Mouse (Mus musculus) adrenal gland, adult 2 months (tissue): ENCODE measurements around the gene Tex2. TPM values are rescaled to one million over a fixed set of nuclear protein-coding genes. Genes with fewer than 3 reads are reported as not detected.
A peak's percentile ranks its signal among the peaks of the same experiment; 100 is the strongest.
"Not testable (repeated sequence)": the region's sequence is repeated elsewhere in the genome, so short reads cannot be mapped to it uniquely, and the experiment has no call there.

Experiments used
- DNase-seq: peaks from one replicate; pipeline ENCODE4 v3.0.0; 2021
- polyA plus RNA-seq: library from polyadenylated mRNA; depleted of rRNA; stranded (reverse); fragments of >200 nt; gene quantifications from 2 replicates; pipeline ENCODE4 v1.2.3, GENCODE M21; 2012
- total RNA-seq, 2 experiments: library from RNA; stranded (reverse); gene quantifications; 2 replicates each; pipeline ENCODE4 v1.2.3; 2021

The Tex2 gene
- total and polyA plus RNA-seq, 3 experiments = 15.8 to 55.5 (median 54.0) TPM

GRCm38 (mm10) chr11:106579957-106580356 is 33.3 kb downstream of the Tex2 start:
- no peak for DNase-seq

DNA sequence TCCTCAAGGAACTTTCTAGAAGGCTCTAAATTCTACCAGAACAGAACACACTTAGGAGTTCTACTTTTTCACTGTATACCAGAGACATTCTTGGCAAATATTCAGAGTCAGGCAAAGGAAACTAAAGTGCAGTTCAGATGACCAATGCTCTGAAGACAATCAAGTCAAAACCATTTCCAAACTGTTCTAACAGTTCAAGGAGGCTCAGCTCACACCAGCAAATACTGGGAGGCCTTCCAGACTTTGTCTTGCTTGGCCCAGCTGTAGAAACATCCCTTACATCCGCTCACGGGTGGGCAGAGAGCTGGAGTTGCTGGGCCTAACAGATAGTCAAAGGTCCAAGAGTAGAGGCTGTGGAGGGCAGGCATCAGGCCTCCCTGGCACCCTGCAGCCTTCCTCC is 34.1 kb downstream of the Tex2 start:
- DNase-seq = no peak

DNA sequence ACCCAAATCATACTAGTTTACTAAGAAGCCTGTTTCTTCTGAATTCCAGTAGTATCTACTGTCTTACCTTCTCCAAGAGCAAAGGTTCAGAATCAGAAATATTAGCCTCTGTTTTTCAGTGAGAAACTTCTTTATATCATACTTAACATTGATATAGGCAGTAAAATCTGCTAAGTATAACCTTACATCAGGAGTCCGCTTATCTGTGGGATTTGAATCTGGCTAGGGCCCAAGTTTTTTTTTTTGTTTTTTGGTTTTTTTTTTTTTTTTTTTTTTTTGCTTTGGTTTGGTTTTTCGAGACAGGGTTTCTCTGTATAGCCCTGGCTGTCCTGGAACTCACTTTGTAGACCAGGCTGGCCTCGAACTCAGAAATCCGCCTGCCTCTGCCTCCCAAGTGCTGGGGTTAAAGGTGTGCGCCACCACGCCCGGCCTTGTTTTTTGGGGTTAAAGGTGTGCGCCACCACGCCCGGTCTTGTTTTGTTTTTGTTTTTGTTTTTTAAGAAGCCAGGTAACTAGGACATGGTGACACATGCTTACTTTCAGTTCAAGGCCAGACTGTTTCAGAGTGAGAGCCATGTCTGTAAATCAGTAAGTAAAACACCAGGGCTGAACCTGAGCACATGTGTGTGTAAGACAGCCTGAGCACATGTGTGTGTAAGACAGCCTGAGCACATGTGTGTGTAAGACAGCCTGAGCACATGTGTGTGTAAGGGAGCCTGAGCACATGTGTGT is 35.4 kb downstream of the Tex2 start:
- not testable (repeated sequence) for DNase-seq

GRCm38 (mm10) chr11:106574456-106574855 is 38.8 kb downstream of the Tex2 start:
- peak; percentile 74 for DNase-seq

DNA sequence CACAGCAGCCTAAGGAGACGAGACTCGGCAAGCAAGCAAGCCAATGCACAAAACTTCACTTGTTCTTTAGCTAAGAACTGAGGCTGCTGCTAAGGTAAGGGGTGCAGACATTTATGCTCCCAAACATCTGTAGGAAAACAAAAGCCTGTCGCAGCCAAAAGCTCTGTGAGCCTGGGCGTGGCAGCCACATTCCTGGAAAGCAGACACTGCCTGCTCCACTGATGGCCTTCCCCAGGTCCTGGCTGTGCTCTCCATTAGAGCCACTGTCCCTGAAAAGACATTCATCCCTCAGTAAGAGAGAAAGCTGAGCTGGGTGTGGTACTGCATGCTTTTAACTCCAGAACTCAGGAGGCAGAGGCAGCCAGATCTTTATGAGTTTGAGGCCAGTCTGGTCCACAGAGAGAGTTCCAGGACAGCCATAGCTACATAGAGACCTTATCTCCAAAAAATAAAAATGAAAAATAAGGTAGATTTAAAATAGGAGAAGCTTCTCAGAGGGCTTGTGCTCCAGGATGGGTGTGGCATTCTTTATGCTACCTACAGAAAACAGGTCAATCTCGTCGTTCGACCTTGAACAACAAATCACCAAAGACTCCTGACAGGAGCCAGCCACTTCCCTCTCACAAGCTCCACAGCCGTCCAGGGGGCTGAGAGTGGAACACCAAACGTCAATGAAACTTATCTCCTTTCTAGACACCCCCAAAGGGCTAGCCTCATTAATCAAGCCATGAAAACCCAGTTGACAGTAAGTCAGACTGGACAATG is 39.6 kb downstream of the Tex2 start:
- DNase-seq = no peak

- DNase-seq = no peak
Measured at GRCm38 (mm10) chr11:106572958-106573357, 40.3 kb downstream of the Tex2 start.

DNA sequence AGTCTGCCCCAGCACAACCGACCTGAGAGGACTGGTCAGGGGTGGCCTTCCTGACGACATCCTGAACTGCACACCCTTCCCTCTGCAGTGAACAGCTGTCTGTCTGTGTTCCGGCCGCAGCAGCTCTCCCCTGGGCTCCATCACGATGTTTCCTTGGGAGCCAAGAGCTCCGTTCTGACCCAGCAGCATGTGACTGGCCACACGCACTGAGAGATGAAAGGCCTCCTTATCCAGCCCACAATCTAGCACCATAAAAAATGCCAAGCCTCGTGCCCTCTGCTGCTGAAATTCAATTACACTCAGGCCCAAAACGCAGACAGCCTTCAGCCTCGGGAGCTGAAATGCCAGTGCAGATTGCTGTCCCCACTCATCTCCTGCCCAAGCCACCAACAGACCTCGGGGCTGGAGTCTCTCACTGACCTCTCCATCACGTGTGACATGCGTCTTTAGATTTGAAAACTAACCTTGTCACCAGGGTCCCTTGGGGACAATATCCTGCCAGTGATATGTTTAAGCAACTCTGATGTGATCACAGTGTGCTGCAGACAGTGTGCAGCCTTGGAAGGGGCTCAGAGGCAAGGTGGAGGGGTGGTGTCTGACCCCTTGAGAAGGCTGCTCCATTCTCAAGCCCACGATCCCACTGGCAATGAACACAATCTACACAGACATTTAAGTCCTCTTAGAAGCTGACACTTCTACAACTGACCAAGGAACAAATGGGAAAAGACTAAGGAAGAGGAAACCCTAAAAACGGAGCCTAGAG is 41.0 kb downstream of the Tex2 start:
- DNase-seq = peak; percentile 63

DNA sequence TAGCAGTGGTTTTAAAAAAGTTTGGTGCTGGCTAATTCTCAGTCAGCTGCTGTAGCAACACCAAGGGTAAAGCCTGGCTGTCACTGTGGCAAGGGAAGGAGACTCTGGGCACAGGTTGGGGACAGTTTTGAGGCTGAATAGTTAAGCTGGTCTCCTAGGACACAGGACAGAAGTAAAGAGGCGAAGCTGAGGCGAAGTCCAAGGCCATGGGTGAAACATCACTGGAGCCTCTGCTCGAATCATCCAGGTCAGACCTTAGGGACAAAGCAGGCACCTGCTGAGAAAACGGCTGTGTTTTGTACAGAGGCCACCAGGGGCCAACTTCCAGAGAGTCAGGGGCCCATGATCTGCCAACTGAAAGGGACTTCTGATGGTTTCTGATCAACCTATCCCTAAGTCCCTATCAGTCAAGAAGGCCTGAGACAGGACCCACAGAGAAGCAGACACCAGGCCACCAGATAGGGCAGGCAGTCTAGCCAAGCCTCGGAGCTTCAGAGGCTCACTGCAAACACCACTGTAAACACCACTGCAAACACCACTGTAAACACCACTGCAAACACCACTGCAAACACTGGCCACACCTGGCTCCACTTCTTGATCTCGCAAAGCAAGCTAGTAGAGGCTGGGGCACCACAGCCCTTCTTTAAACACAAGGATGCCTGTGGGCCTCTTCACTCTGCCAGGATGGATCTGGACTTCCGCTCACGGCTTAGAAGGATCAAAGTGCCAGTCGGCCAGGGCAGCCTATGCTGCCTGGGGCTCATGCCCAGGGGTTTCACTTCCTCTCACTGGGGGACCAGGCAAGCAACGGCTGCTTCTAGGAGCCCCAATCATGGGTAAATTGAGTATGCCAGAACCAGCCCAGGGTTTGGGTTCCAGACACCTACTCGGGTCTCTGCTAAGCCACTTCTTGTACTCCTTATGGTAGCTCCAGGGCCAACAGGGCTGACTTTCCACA is 41.9 kb downstream of the Tex2 start:
- DNase-seq = no peak

GRCm38 (mm10) chr11:106568329-106568960 is 44.8 kb downstream of the Tex2 start:
- no peak for DNase-seq

GRCm38 (mm10) chr11:106566040-106566785 is 47.0 kb downstream of the Tex2 start:
- no peak for DNase-seq

DNA sequence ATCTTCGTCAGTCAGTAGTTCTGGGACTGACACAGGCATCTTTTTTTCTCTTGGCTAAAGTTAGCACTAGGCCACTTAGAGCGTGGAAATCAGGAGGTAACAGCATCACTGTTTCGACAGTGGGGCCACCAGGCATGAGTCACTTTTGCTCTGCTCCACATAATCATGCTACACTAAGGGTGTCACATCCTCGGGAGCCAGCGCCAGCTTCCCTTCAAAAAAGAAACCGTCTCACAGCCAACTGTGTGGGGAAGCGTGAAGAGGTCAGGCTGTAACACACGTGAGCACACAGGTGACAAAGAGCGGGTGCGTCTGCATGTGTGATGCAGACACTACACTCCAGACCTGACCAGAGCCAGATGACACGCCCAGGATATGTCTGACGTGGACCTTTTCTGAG is 49.0 kb downstream of the Tex2 start:
- no peak for DNase-seq

DNA sequence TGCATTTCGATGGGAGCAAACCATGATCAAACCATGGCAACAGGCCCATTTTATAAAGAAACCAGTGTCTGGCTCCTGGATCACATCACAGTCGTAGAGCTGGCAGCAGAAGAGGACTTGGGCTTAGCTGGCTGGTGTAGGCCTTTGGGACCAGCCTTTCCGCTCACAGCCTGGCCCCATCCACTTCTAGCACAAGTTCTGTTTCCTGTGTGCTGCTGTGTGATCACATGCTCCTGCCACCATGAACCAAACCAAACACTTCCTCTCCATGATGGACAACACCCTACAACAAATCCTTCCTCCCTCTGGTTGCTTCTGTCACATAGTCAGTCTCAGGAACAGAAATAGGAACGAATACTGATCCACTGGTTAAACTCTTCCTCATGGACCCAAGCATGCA is 50.5 kb downstream of the Tex2 start:
- DNase-seq = no peak

DNA sequence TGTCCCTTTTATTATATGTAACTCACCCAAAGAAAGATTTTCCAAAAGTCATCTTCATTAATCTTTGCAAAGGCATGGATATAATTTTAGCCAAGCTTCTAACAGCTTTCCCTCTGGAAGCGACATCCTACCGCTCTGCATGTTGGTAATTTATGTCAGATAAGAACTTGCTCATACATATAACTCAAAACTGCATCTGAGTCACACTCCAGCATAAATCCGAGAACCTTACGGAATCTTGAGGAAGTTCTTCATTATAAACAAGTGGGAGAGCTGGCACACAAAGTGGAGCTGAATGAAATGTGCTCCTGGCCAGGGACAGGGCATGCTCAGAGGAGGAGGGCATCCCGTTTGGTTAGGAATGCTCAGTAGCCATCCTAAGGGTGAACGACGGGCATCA is 53.5 kb downstream of the Tex2 start:
- DNase-seq = no peak

DNA sequence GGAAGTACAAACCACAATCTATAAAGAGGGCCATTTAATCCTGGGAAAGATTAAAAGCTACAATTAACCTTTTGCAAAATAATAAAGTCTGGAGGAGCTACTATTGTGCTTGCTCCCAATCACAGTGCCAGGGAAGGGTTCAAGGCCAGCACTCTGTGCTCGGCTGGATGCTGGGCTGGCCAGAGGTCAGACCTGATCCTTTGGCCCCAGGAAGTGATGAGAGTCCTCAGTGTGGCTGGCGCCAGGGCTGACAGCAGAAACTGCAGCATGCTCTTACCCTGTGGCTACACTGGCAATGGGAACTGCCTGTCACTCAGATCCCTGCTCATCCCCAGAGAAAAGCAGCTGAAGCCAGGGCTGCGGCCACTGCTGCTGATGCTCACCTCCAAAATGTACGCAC is 55.2 kb downstream of the Tex2 start:
- DNase-seq = peak; percentile 48

GRCm38 (mm10) chr11:106557398-106557797 is 55.8 kb downstream of the Tex2 start:
- DNase-seq = no peak

- no peak for DNase-seq
Measured at GRCm38 (mm10) chr11:106556689-106557088, 56.5 kb downstream of the Tex2 start.

- peak; percentile 70 for DNase-seq
Measured at GRCm38 (mm10) chr11:106555805-106556615, 57.2 kb downstream of the Tex2 start.

GRCm38 (mm10) chr11:106550398-106550797 is 62.8 kb downstream of the Tex2 start:
- DNase-seq = no peak

DNA sequence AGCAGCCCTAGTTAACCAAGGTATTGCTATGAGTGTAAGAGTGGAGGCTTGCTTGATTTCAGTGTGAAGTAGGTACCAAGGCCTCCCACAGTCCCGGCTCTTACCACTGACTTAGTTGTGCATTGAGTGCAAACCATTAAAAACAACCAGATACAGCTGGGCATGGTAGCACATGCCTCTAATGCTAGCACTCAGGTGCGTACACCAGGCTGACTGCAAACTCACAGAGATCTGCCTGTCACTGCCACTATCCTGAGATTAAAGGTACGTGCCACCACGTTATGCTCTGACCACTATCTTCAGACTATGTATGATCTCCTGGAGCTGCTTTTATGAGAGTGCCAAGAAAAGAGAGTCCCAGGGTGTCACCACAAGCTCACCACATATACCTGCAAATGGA is 67.1 kb downstream of the Tex2 start:
- DNase-seq = no peak
